Mouse (Mus musculus) CD4-positive, CD25-positive, alpha-beta regulatory T cell, adult 2 months (primary cell): Measurements from ENCODE around the gene H2-Ob.

Experiments
- DNase-seq: peaks from one replicate; pipeline ENCODE4 v3.0.0-alpha.2; 2012; ENCODE audit warnings: low read depth, low spot score

H2-Ob gene

DNA sequence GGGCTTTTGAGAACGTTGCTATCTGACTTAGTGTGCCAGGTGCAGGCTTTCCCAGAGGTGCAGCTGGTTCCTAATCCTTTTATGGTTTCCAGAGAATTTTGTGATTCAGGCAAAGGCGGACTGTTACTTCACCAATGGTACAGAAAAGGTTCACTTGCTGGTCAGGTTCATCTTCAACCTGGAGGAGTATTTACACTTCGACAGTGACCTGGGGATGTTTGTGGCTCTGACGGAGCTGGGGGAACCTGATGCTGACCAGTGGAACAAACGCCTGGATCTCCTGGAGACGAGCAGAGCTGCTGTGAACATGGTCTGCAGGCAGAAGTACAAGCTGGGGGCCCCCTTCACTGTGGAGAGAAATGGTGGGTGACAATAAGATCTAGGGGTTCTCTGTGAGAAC, 2.2 kb downstream of the H2-Ob start:
- DNase-seq = no peak

DNA sequence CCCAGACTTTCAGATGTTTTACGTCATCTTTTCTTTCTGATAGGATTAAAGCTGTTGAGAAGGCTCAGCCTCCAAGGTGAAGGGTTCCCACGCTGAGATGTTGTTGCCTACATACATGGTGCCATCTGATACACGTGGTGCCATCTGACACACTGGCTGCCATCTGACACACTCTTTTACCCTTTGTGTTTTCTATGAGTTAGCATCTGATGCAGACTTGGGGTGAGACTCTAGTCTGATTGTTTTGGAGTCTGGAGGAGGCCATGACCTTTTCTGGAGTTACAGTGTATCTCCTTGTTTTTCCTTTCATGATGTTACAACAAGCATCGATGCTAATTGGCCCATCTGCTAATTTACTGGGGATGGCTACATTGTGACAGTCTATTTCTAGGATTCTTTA, 6.0 kb downstream of the H2-Ob start:
- no peak for DNase-seq

DNA sequence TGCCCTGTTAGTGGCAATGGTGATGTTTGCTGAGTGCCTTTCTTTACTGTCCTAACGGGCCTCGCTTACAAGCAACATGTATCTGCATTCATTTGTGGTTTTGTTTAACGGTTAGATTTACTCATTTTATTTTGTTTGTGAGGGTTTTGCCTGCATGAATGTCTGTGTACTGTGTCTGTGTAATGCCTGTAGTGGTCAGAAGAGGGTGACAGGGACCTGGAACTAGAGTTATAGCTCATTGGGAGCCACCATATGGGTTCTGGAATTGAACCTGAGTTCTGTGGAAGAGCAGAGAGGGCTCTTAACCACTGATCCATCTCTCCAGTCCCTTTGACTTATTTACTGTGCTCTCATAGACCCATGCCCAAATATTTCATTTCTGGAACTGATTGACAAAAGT, 8.3 kb downstream of the H2-Ob start:
- no peak for DNase-seq

DNA sequence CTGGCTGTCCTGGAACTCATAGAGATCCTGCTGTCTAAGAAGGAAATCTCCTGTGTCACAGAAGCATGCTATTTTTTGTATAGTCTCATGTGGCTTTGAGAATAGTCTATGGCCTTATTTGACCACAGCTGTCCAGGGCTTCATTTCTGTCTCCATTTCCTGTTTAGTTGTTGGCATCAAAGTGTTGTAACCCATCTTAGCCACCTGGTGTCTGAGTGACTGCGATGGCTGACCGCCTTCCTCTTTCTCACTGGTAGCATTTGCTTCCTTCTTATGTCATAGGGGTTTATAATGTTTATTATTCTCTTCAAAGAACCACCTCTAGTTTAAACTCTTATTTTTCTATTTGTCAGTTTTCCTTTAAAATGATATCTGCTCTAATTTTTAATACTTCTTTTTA, 10.1 kb downstream of the H2-Ob start:
- no peak for DNase-seq

DNA sequence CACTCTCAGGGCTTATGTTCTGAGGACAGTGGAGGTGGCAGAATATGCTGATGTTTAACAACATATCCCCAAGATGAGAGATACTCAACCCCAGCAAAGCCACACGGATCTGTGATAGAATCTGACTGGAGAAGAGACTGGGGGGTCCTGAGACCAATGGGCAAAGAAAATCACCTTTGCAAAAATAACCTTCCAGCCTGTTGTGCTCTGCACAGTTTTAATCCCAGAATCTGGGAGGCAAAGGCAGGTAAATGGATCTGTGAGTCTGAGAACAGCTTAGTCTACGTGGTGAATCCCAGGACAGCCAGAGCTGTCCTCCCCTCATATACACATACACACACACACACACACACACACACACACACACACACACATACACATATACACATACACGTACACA, 10.7 kb downstream of the H2-Ob start:
- DNase-seq = no peak

DNA sequence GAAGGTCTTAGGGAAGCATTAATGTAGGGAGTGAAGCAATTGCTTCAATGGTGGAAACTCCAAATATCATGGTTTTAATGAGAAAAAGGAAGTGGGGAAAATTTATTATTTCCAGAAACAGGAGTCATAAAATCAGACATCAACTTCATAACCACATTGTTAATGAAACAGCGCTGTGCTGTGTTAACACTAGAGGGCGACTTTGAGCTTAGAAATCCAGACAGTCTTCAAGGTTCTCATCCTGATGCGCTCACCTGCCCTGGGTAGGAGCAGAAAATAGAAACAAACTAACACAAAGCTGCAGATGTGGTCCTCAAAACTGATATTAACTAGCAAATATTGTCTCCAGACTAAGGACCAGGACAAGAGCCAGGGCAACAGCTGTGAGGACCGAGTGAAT, 11.2 kb downstream of the H2-Ob start:
- peak; percentile 83 for DNase-seq

DNA sequence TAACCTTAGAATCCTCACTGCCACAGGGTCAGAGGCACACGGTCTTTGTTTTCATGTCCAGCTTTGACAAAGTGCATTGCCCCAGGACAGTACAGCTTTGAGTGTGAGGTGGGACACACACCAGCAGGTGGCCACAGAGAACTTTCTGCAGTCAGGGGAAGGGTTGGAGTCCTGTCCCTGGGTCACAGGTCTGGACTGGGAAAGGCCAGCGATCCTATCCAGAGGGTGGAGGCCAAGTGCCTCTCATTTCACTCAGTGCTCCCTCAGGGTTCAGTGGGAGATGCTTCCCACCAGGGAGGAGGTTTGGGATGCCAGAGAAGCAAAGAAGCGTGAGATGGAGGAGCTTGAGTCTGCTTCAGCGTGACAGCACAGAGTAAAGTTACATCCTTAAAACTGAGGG, 13.0 kb downstream of the H2-Ob start:
- DNase-seq = no peak

DNA sequence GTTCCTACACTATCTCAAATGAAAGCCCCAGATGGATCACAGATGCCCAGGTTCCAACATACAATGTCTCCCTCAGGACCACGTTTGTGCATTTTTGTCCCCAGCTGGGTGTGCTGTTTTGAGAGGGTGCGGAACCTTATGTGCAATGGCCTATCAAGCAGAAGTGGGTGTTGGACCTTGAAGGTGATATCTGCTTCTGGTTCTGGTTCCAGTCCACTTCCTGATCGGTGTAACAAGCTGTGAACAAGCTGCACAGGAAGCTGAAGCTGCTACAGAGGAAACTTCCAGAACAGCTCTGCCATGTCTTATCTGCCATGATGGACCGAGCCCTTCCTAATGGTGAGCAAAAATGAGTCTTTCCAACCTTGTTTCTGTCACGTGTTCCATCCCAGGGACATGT, 17.8 kb downstream of the H2-Ob start:
- no peak for DNase-seq

DNA sequence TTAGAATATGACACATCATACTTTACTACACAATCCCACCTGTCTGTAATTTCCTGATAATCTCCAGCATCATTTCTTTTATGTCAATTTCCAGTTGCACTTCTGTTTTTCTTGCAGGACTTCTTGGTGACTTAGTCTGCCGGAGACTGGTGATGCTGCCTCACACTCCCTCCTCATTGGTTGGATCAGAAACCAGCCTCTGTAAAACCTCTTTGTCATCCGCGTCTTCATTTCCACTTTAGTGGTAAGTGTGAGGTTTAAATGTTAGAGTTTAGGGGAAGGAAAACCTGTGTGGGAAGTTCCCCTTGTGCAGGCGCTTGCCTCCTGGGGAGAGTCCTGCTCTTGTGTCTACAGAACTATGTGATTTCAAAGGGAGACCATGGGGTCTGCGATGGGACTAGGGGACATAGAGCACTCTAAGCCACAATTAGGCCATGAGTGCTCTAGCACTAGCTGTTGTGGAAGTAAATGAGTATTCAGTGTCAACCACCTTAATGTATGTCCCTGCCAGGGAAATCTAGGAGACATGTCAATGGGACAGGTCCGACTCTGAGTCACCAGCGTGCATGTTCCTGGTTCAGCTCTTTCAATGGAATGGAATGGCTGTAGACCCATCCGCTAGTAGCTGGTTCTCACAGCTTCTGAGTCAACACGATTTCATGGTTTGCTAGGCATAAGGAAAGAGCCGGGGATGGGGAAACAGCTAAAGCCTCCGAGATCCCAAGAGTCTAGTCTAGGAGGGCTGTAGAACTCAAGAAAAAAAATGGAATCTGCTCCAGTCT, 19.1 kb downstream of the H2-Ob start, which contains the start of gene H2-Ab1:
Gene H2-Ab1 (plus strand): TSS at position 96 of the 782 bp plus-strand sequence.
- peak; percentile 92 for DNase-seq

DNA sequence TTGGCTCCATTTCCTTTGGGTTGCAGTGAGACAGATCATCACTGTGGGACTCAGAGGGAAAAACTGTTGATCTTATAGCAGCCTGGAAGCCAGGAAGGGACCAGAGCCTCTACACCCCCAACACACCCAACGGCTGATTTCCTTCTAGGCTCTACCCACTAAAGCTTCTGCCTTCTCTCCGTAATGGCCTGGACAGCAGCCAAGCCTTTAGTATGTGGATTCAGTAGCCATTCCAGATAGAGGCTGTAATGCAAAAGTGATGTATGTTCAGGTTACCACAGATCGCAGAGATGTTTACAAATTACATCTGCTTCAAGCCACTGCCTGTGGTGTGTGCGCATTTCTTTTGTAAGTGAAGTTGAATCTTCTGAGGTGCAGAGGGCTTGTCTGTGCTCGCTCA, 21.8 kb downstream of the H2-Ob start:
- DNase-seq = no peak

DNA sequence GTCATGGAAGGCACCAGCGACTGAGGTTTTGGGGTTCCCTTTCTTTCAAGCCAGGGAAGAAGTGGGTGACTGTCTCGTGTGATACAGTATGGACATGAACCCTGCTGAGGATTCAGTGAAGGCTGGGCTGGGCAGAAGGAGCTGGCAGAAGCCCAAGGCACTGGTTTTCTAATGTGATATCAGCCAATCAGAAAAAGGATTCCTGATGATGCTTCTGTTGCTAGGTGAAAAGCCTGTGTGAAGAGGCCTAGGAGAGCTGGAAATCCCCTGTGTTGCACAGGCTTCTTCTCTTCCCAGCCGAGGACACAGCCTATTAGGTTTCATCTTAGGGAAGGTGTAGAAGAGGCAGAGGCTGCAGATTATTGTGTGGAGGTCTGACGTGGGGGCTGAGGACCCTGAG, 22.8 kb downstream of the H2-Ob start:
- peak; percentile 90 for DNase-seq

DNA sequence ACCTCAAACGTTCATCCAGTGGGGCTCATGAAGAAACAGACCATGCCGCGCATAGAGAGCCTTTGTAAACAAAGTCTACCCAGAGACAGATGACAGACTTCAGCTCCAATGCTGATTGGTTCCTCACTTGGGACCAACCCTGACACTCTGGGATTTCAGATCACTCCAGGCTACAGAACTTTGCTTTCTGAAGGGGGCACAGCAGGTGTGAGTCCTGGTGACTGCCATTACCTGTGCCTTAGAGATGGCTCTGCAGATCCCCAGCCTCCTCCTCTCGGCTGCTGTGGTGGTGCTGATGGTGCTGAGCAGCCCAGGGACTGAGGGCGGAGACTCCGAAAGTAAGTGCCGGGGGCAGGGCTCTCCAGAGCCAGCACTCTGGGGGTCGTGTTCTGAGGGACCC, 24.4 kb downstream of the H2-Ob start:
- peak; percentile 91 for DNase-seq

DNA sequence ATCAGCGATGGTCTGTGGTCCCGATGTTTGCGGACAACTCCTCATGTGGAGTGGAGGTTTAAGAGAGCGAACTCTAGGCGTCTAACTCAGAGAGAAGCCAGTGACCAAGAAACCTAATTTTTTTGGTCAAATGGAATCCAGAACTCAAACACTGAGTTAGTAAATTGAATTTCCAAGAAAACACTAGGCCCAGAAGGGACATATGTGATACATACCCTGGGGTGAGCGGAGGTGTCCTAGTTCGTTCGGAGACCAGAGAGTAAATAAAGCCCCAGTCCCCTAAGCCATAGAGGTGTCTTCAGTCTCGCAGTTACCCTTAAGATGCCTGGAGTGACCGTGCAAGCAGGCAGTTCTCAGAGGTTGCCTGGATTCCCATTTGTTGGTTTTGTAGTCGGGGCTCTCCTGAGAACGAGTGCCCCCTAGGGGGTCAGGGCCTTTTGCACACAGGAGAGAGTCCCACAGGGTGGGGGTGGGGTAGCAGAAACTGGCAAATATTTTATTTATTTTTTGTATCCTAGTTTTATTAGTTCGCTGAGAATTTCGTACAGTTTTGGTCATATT, 25.2 kb downstream of the H2-Ob start:
- peak; percentile 54 for DNase-seq

DNA sequence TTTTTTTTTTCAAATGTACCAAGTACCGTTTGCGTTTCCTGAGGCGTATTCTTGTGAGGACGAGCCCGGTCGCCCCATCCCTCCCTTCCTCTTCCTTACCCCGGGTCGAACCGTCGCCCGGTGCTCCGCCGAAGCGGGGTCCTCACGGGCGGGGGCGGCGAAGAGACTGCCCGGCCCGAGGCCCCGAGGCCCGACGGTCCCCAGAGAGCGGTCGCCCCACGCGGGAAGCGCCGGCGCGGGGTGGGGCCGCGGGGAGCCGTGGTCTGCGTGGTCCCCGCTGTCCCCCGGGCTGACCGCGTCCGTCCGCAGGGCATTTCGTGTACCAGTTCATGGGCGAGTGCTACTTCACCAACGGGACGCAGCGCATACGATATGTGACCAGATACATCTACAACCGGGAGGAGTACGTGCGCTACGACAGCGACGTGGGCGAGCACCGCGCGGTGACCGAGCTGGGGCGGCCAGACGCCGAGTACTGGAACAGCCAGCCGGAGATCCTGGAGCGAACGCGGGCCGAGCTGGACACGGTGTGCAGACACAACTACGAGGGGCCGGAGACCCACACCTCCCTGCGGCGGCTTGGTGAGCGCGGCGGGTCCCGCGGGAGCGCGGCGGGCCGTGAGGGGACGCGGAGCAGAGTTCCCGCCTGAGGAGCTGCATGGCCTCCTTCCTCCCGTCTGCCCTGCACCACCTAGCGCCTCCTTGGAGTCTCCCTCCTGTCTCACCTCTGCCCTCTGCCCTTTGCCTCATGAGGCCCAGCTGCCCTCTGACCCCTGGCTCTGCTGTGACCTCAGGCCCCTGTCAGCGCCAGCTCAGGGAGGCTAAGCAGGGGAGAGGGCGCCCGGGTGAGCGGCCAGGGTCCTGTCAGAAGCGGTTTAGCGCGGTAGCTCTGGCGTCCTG, 26.0 kb downstream of the H2-Ob start:
- DNase-seq = peak; percentile 59

DNA sequence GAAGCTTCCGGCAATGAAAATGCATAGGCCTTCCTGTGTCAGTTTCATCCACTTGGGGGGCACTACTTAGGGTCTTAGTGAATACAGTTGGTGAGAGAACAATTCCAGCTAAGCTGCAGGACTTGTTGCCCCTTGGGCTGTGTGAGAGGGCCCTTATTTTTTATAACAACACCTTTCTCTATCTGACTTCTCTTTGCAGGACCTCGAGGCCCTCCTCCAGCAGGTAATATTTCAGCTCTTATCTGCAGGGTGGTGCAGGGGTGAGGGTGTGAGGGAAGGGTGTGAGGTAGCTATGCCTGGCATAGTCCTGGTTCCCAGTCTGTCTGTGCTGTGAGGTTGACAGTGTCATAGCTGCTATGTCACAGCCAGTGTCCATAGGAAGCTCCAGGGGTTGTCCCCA, 29.6 kb downstream of the H2-Ob start:
- DNase-seq = no peak

DNA sequence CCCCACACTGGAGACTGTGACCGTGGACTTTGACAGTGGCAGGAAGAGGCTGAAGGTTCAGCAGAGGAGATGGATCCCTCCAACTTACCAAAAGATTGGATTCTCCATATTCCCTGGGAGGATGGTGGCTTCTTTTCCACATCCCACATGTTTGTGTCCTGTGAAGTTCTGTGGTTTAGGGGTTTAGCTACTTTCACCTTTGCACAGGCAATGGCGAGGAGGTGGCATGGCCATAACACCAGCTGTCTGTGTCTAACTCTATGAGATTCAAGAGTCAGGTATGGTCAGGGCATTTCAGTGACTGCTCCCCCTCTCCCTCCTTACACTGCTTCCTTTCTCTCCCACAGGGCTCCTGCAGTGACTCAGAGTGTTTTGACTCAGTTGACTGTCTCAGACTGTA, 30.0 kb downstream of the H2-Ob start:
- no peak for DNase-seq

DNA sequence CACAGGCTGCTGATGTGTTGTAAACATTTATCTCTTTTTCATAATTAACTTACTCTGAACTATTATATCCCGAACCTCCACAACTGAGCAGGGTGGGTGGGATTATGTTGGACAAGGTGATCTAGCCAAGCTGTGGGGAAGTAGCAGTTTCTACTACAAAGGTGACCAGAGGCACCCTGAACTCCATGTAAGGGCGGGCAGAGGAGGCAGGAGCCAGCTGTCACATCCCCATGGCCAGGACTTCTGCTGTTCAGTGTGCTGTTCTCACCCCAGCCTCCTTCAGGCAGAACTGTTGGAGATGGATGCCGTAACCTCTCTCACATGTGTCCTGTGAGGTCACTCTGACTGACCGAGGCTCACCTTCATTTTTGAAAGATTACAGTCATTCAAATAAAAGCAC, 31.1 kb downstream of the H2-Ob start:
- DNase-seq = no peak

DNA sequence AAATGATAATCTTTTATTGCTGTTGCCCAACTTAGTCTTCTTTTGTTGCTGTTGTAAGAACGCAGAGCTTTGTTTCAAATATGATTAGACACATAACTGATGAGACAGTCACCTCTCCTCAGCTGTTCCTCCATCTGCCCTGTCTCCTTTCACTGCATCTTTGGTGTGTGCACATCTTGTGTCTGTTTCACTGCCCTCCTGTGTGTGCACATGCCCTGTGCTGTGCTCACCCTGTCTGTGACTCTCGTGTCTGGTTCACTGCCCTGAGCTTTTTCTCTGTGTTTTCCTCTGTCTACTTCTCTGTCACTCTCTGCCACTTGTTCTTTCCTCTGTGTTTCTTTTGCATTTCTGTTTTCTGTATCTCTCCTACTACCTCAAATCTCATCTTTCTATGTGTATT, 31.5 kb downstream of the H2-Ob start:
- no peak for DNase-seq

DNA sequence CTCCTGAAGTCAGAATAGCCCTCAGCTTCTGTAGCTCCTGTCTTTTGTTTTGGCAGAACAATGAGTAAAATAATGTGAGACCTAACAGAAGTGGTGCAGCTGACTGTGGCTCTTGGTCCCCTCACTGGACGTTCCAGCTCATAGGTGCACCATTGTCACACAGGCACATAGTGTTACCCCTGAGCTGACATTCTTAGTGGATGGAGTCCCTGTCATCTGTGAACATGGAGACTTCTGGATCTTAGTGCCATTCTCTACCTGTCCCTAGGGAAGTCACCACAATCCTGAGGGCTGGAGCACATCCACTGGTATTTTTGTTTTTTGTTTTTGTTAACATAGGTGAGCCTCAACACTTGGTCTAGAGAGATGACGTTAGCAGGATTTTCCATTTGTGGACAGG, 32.2 kb downstream of the H2-Ob start:
- no peak for DNase-seq

DNA sequence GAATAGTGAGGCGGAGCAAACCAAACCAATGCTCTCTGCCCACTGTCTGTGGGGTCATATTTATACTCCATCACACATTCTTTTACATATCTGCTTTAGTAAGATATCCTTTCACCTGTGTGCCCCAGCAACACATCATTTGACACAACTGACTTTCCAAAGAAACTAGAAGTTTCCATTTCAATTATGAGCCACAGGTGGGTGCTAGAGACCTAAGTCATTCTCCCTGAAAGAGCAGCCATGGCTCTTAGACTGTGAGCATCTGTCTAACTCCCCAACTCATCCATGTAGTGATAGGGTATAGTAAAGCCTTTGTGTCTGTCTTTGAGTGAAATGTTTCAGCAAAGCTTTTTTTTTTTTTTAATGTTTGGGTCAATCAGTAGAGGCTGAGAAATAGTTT, 33.4 kb downstream of the H2-Ob start:
- DNase-seq = peak; percentile 37

DNA sequence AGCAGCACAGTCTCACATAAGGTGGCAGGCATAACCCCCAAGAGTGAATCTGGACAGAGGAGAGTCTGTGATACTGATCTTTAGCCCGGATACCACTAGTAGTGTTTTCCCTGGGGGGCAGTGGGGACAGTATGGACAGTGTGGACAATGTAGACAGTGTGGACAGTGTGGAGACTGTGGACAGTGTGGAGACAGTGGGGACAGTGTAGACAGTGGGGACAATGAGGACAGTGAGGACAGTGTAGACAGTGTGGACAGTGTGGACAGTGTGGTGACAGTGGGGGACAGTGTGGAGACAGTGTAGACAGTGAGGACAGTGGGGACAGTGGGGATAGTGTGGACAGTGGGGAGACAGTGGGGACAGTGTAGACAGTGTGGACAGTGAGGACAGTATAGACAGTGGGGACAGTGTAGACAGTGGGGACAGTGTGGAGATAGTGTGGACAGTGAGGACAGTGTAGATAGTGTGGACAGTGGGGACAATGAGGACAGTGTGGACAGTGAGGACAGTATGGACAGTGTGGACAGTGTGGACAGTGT, 41.9 kb downstream of the H2-Ob start:
- no peak for DNase-seq

DNA sequence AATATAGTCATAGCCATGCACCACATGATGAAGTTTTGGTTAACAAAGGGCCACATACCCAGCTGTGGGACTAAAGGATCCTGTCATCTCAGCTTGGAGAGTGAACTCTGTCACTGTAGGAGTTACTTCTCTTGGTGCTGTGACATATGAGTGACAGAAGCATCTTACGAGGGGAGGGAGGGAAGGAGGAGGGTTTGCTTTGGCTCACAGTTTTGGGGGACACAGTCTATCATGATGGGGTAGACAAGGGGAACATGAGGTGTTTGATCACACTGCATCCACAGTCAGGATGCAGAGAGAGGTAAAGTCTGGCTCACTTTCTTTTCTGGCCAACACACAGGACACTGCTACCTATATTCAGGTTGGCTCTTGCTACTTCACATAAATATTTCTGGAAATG, 43.1 kb downstream of the H2-Ob start:
- DNase-seq = no peak
